Mouse (Mus musculus) stomach, embryonic 16.5 days (tissue): ENCODE data around the gene Uba7. TPM values are rescaled to one million over a fixed set of nuclear protein-coding genes. Genes with fewer than 3 reads are reported as not detected.

ENCODE experiments used
- ATAC-seq: fragments of 200-750 bp; cut with Nextera tagmentation; 2 replicates; pipeline ENCODE4 v1.8.0; 2017; ENCODE audit warnings: moderate number of reproducible peaks, moderate TSS enrichment; ENCODE audit not compliant: insufficient read depth, low FRiP score
- H3K27ac ChIP-seq: fragments of 300-500 bp; sonication (generic); 2 replicates; pipeline ENCODE4 v1.5.1; 2014; ENCODE audit warnings: low read length
- H3K27me3 ChIP-seq: fragments of 300-500 bp; sonication (generic); 2 replicates; pipeline ENCODE4 v1.6.1; 2014; ENCODE audit warnings: low read length, control low read depth, mixed read lengths; ENCODE audit not compliant: control insufficient read depth, insufficient read depth
- H3K36me3 ChIP-seq: fragments of 300-500 bp; sonication (generic); 2 replicates; pipeline ENCODE4 v1.6.1; 2014; ENCODE audit warnings: low read length; ENCODE audit not compliant: control insufficient read depth, insufficient read depth
- H3K4me1 ChIP-seq: fragments of 300-500 bp; sonication (generic); 2 replicates; pipeline ENCODE4 v1.6.1; 2014; ENCODE audit warnings: low read length, control low read depth, mixed read lengths; ENCODE audit not compliant: control insufficient read depth, insufficient read depth
- H3K4me2 ChIP-seq: fragments of 300-500 bp; sonication (generic); 2 replicates; pipeline ENCODE4 v1.6.1; 2014; ENCODE audit warnings: low read depth, low read length, mixed read lengths
- H3K4me3 ChIP-seq: fragments of 300-500 bp; sonication (generic); replicated peaks from 2 replicates; pipeline ENCODE4 v1.5.1; 2014; ENCODE audit warnings: mild to moderate bottlenecking, low read length
- H3K9ac ChIP-seq: fragments of 300-500 bp; sonication (generic); 2 replicates; pipeline ENCODE4 v1.6.1; 2014; ENCODE audit warnings: low read length
- H3K9me3 ChIP-seq: fragments of 300-500 bp; sonication (generic); replicated peaks from 2 replicates; pipeline ENCODE4 v1.6.1; 2016; ENCODE audit warnings: low read length, control low read depth; ENCODE audit not compliant: control insufficient read depth
- WGBS: fragments of 180-500 bp; shearing (Covaris S2); extraction: QIAGEN DNeasy Blood & Tissue Kit; methylation state at CpG from one replicate; pipeline ENCODE4 v1.1.7; 2014; 5-methylcytosine and 5-hydroxymethylcytosine counted together
- polyA plus RNA-seq: library from polyadenylated mRNA; unstranded; fragments of >200 nt; fragmentation: Nextera tagmentation; extraction: Ambion mirVana; gene quantifications from 2 replicates; pipeline ENCODE4 v1.2.1, GENCODE M21; 2015

Uba7 gene
- polyA plus RNA-seq, 1 experiment from 2014 or later, result 40.0 TPM

- H3K27ac ChIP-seq, result no peak overlapping the region
- no peaks in the 10 kb centered on the region for H3K27me3 ChIP-seq
- H3K9me3 ChIP-seq, result no peaks in the 10 kb centered on the region
- no peak for ATAC-seq
- H3K9ac ChIP-seq, result no peak overlapping the region
- no peak overlapping the region for H3K4me2 ChIP-seq
- no peak overlapping the region for H3K4me3 ChIP-seq
- peaks cover 19% of the 10 kb centered on the region for H3K36me3 ChIP-seq
- H3K4me1 ChIP-seq, result peaks cover 3% of the 10 kb centered on the region; the same call in 1 of the 2 replicates
- WGBS, result 87% methylated on average over 3 of the region's 3 CpGs
Observed at GRCm38 (mm10) chr9:108026584-108026983, 51.3 kb downstream of the Uba7 start.

GRCm38 (mm10) chr9:108027867-108028266 is 52.6 kb downstream of the Uba7 start:
- WGBS, result 95% methylated on average over 3 of the region's 3 CpGs
- no peak overlapping the region for H3K4me2 ChIP-seq
- H3K9me3 ChIP-seq, result no peaks in the 10 kb centered on the region
- H3K4me1 ChIP-seq, result no peaks in the 10 kb centered on the region
- no peak for ATAC-seq
- no peak overlapping the region for H3K27ac ChIP-seq
- no peak overlapping the region for H3K4me3 ChIP-seq
- no peaks in the 10 kb centered on the region for H3K27me3 ChIP-seq
- peaks cover 27% of the 10 kb centered on the region for H3K36me3 ChIP-seq
- no peak overlapping the region for H3K9ac ChIP-seq

DNA sequence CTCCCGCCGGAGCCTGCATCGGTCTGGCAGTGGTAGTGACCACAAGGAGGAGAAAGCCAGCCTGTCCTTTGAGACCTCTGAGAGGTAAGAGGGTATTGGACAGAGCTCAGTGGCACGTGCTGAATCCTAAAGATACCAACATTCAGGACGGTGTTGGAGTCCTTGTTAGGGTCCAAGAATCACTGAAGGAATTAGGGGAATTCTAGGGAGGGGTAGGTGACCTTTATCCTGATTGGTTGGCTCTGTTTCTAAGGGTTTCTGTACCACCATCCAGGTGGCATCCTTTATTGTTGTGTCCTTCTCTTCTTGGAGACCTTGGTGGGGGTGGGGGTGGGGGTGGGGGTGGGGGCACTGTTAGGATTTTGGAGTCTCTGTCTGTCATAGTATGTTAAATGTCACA is 56.8 kb downstream of the Uba7 start:
- H3K4me1 ChIP-seq, result no peaks in the 10 kb centered on the region
- H3K4me3 ChIP-seq, result no peak overlapping the region
- H3K9ac ChIP-seq, result no peak overlapping the region
- WGBS, result 94% methylated on average over 5 of the region's 5 CpGs
- peaks cover 18% of the 10 kb centered on the region for H3K36me3 ChIP-seq
- H3K9me3 ChIP-seq, result no peaks in the 10 kb centered on the region
- no peaks in the 10 kb centered on the region for H3K27me3 ChIP-seq
- no peak overlapping the region for H3K27ac ChIP-seq
- H3K4me2 ChIP-seq, result no peak overlapping the region
- no peak for ATAC-seq

Other genes with a start within 250 kb of the Uba7 start
- 183 and 187 TPM in 2 replicates for gene Rbm5, start 204.5 kb upstream of the Uba7 start, polyA plus RNA-seq
- 63.7 and 71.2 TPM in 2 replicates for gene Rbm6, start 102.3 kb upstream of the Uba7 start, polyA plus RNA-seq
- gene Mon1a, start 87.4 kb upstream of the Uba7 start, polyA plus RNA-seq, result 23.2 and 26.7 TPM in 2 replicates
- gene Mst1r, start 68.6 kb upstream of the Uba7 start, polyA plus RNA-seq, result 15.8 and 17.9 TPM in 2 replicates
- not detected in 2 replicates for gene Actl11, start 47.0 kb upstream of the Uba7 start, polyA plus RNA-seq
- gene Camkv, start 39.8 kb upstream of the Uba7 start, polyA plus RNA-seq, result 2.6 and 2.9 TPM in 2 replicates
- 16.4 and 20.4 TPM in 2 replicates for gene Traip, start 25.4 kb upstream of the Uba7 start, polyA plus RNA-seq
- gene Gm20661, start 7.6 kb downstream of the Uba7 start, polyA plus RNA-seq, result 5.9 and 7.5 TPM in 2 replicates
- 42.6 and 42.7 TPM in 2 replicates for gene Inka1, start 10.4 kb downstream of the Uba7 start, polyA plus RNA-seq
- 12.2 and 12.7 TPM in 2 replicates for gene Cdhr4, start 17.0 kb downstream of the Uba7 start, polyA plus RNA-seq
- 0.52 and 0.67 TPM in 2 replicates for gene Gm20662, start 20.8 kb downstream of the Uba7 start, polyA plus RNA-seq
- gene Ip6k1, start 27.0 kb downstream of the Uba7 start, polyA plus RNA-seq, result 50.5 and 50.6 TPM in 2 replicates
- 49.3 and 56.1 TPM in 2 replicates for gene Gmppb, start 73.7 kb downstream of the Uba7 start, polyA plus RNA-seq
- gene Amigo3, start 77.7 kb downstream of the Uba7 start, polyA plus RNA-seq, result 3.9 and 4.5 TPM in 2 replicates
- 7.8 and 8.7 TPM in 2 replicates for gene Mst1, start 104.9 kb downstream of the Uba7 start, polyA plus RNA-seq
- 31.2 and 32.8 TPM in 2 replicates for gene Rnf123, start 107.8 kb downstream of the Uba7 start, polyA plus RNA-seq
- 75.1 and 82.7 TPM in 2 replicates for gene Apeh, start 119.1 kb downstream of the Uba7 start, polyA plus RNA-seq
- gene Bsn, start 214.9 kb downstream of the Uba7 start, polyA plus RNA-seq, result 2.9 and 3.2 TPM in 2 replicates